Mouse (Mus musculus) T-helper 1 cell (primary cell): Measurements from ENCODE around the gene Shisa5.

ENCODE experiments used
- in situ Hi-C: fragments of 300-600 bp; cut with MboI, MseI; formaldehyde crosslinking; loops from one replicate; pipeline ENCODE4 v1.15.1; 2025; ENCODE audit warnings: high pct_unique_total_duplicates

The Shisa5 gene

GRCm38 (mm10) chr9:109107341-109107740 is 69.0 kb downstream of the Shisa5 start:
- in situ Hi-C loops = no loop called here
